Mouse (Mus musculus): ENCODE results near the gene Olfr461.

Olfr461 gene

DNA sequence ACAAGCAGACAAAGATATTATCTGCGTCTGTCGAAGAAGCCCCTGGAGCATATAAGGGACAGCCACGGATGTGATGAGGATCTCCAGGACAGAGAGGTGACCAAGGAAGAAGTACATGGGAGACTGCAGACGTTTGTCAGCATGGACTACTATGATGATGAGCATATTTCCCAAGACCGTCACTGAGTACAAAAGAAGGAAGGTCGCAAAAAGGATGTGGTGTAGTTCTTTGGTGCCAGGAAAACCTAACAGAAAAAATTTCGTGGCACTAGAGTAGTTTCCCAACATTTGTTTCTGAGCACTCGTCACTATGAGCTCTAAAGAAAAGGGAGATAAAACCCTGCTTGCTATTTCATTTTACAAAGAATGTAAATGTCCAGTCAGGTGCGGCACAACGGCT lies 10.2 kb downstream of the Olfr461 start:
- Histone ChIP-seq H3K9me3 (ENCODE audit: low read length) (no peaks in the 10 kb centered on the region), H3K4me1 (replicated peaks; ENCODE audit: low read depth, low read length) (no peaks in the 10 kb centered on the region), H3K27me3 (ENCODE audit: insufficient read depth, low read length) (no peaks in the 10 kb centered on the region), H3K4me3 (replicated peaks; ENCODE audit: low read length) (no peak overlapping the region), H3K36me3 (ENCODE audit: insufficient read depth, low read length) (no peaks in the 10 kb centered on the region)
- TF ChIP-seq POU5F1 (IDR thresholded peaks at IDR 0.05; ENCODE audit: borderline replicate concordance, low read length) = no peak
- TF ChIP-seq CTCF (conservative IDR thresholded peaks at IDR 0.05; ENCODE audit: low read length) = no peak
- TF ChIP-seq NANOG (IDR thresholded peaks at IDR 0.05; ENCODE audit: borderline replicate concordance, low read length) = no peak

GRCm38 (mm10) chr6:40519408-40519807 lies 35.4 kb downstream of the Olfr461 start, which contains the start of gene Prss37:
TSS of gene Prss37 (minus strand) at chr6:40519508.
- Histone ChIP-seq H3K4me3 (replicated peaks; ENCODE audit: low read length) (no peak within 1 kb of the TSS), H3K36me3 (ENCODE audit: insufficient read depth, low read length) (no peaks in the 10 kb centered on the region), H3K9me3 (ENCODE audit: low read length) (no peaks in the 10 kb centered on the region), H3K4me1 (replicated peaks; ENCODE audit: low read depth, low read length) (no peaks in the 10 kb centered on the region), H3K27me3 (ENCODE audit: insufficient read depth, low read length) (no peaks in the 10 kb centered on the region)
- TF ChIP-seq CTCF (conservative IDR thresholded peaks at IDR 0.05; ENCODE audit: low read length) (no peak), NANOG (IDR thresholded peaks at IDR 0.05; ENCODE audit: borderline replicate concordance, low read length) (no peak), POU5F1 (IDR thresholded peaks at IDR 0.05; ENCODE audit: borderline replicate concordance, low read length) (no peak)

- H3K9me3 ChIP-seq (ENCODE audit: low read length) = no peaks in the 10 kb centered on the region
- no peaks in the 10 kb centered on the region for H3K4me1 ChIP-seq (replicated peaks; ENCODE audit: low read depth, low read length)
- TF ChIP-seq NANOG (IDR thresholded peaks at IDR 0.05; ENCODE audit: borderline replicate concordance, low read length) = no peak
- no peak for TF ChIP-seq CTCF (conservative IDR thresholded peaks at IDR 0.05; ENCODE audit: low read length)
- no peak for TF ChIP-seq POU5F1 (IDR thresholded peaks at IDR 0.05; ENCODE audit: borderline replicate concordance, low read length)
- no peak within 1 kb of the TSS for H3K4me3 ChIP-seq (replicated peaks; ENCODE audit: low read length)
- no peaks in the 10 kb centered on the region for H3K27me3 ChIP-seq (ENCODE audit: insufficient read depth, low read length)
- no peaks in the 10 kb centered on the region for H3K36me3 ChIP-seq (ENCODE audit: insufficient read depth, low read length)
These were observed 61.6 kb downstream of the Olfr461 start, which contains the start of gene Tas2r108 for GRCm38 (mm10) chr6:40493229-40493628. TSS of gene Tas2r108 (plus strand) at chr6:40493529.
